Mouse (Mus musculus) limb, embryonic 15.5 days (tissue): Measurements from ENCODE around the gene Shisal2b. TPM values are rescaled to one million over a fixed set of nuclear protein-coding genes. Genes with fewer than 3 reads are reported as not detected.
"Not testable (repeated sequence)": the region's sequence is repeated elsewhere in the genome, so short reads cannot be mapped to it uniquely, and the experiment has no call there.

ENCODE experiments used
- ATAC-seq: fragments of 200-750 bp; cut with Nextera tagmentation; 2 replicates; pipeline ENCODE4 v1.8.0; 2017; ENCODE audit warnings: low read depth, moderate TSS enrichment; ENCODE audit not compliant: insufficient number of reproducible peaks, low FRiP score, low TSS enrichment
- H3K27ac ChIP-seq: fragments of 300-500 bp; sonication (generic); 2 replicates; pipeline ENCODE4 v1.5.1; 2015; ENCODE audit warnings: moderate library complexity, mild to moderate bottlenecking, inconsistent platforms
- H3K27me3 ChIP-seq: fragments of 300-500 bp; sonication (generic); 2 replicates; pipeline ENCODE4 v1.6.1; 2015; ENCODE audit warnings: inconsistent platforms
- H3K36me3 ChIP-seq: fragments of 300-500 bp; sonication (generic); 2 replicates; pipeline ENCODE4 v1.6.1; 2015; ENCODE audit warnings: inconsistent platforms
- H3K4me1 ChIP-seq: fragments of 300-500 bp; sonication (generic); 2 replicates; pipeline ENCODE4 v1.6.1; 2015; ENCODE audit warnings: inconsistent platforms
- H3K4me2 ChIP-seq: fragments of 300-500 bp; sonication (generic); 2 replicates; pipeline ENCODE4 v1.6.1; 2015; ENCODE audit warnings: mild to moderate bottlenecking, inconsistent platforms
- H3K4me3 ChIP-seq: fragments of 300-500 bp; sonication (generic); 2 replicates; pipeline ENCODE4 v1.5.1; 2015; ENCODE audit warnings: mild to moderate bottlenecking, inconsistent platforms
- H3K9ac ChIP-seq: fragments of 300-500 bp; sonication (generic); 2 replicates; pipeline ENCODE4 v1.6.1; 2015; ENCODE audit warnings: inconsistent platforms
- H3K9me3 ChIP-seq: fragments of 300-500 bp; sonication (generic); 2 replicates; pipeline ENCODE4 v1.6.1; 2016; ENCODE audit warnings: inconsistent platforms
- WGBS: fragments of 180-500 bp; shearing (Covaris S2); methylation state at CpG from one replicate; pipeline ENCODE4 v1.1.7; 2015; 5-methylcytosine and 5-hydroxymethylcytosine counted together
- polyA plus RNA-seq: library from polyadenylated mRNA; unstranded; fragments of >200 nt; fragmentation: Nextera tagmentation; extraction: Ambion mirVana; gene quantifications from 2 replicates; pipeline ENCODE4 v1.2.1, GENCODE M21; 2015

Shisal2b gene
- 0.26 and 0.78 TPM in 2 replicates for polyA plus RNA-seq

- Histone ChIP-seq H3K27me3 (0 out of 2 replicates have a peak, but pooled peaks cover 3% of the 10 kb centered on the region), H3K36me3 (no peaks in the 10 kb centered on the region), H3K27ac (no peak within 1 kb of the TSS), H3K9ac (peak within 1 kb of the TSS; percentile 31), H3K4me1 (peaks cover 8% of the 10 kb centered on the region), H3K4me3 (peak within 1 kb of the TSS; percentile 49), H3K9me3 (no peaks in the 10 kb centered on the region), H3K4me2 (peak within 1 kb of the TSS; percentile 97)
- ATAC-seq: peak; percentile 40; the same call in 1 of the 2 replicates
- 3% methylated on average over 38 of the region's 38 CpGs for WGBS
Measured at GRCm38 (mm10) chr13:104863127-104863979, at the start of gene Shisal2b. Shisal2b (minus strand) TSS chr13:104863893.

GRCm38 (mm10) chr13:104911626-104912025, 47.9 kb upstream of the Shisal2b start:
- H3K27ac ChIP-seq, H3K36me3 ChIP-seq, H3K4me1 ChIP-seq, H3K27me3 ChIP-seq, H3K4me2 ChIP-seq, ATAC-seq, H3K9me3 ChIP-seq, H3K4me3 ChIP-seq, H3K9ac ChIP-seq: not testable (repeated sequence)
- 83% methylated on average over 5 of the region's 5 CpGs for WGBS

GRCm38 (mm10) chr13:104911006-104911405, 47.3 kb upstream of the Shisal2b start:
- WGBS: 89% methylated on average over 1 of the region's 1 CpGs

GRCm38 (mm10) chr13:104908691-104909090, 45.0 kb upstream of the Shisal2b start:
- Histone ChIP-seq H3K4me2 (no peak overlapping the region), H3K9ac (no peak overlapping the region), H3K36me3 (no peaks in the 10 kb centered on the region), H3K9me3 (no peaks in the 10 kb centered on the region), H3K4me1 (no peaks in the 10 kb centered on the region), H3K27me3 (no peaks in the 10 kb centered on the region), H3K4me3 (no peak overlapping the region), H3K27ac (no peak overlapping the region)
- ATAC-seq: no peak
- 64% methylated on average over 7 of the region's 7 CpGs for WGBS

More at GRCm38 (mm10) chr13:104911006-104911405, 47.3 kb upstream of the Shisal2b start:
- H3K27ac ChIP-seq, H3K9me3 ChIP-seq, H3K4me1 ChIP-seq, H3K9ac ChIP-seq, H3K36me3 ChIP-seq, H3K27me3 ChIP-seq, H3K4me3 ChIP-seq, ATAC-seq, H3K4me2 ChIP-seq: not testable (repeated sequence)

GRCm38 (mm10) chr13:104894771-104895170, 31.1 kb upstream of the Shisal2b start:
- no peak overlapping the region for H3K9ac ChIP-seq
- ATAC-seq: no peak
- no peaks in the 10 kb centered on the region for H3K36me3 ChIP-seq
- no peaks in the 10 kb centered on the region for H3K9me3 ChIP-seq
- no peaks in the 10 kb centered on the region for H3K4me1 ChIP-seq
- 90% methylated on average over 1 of the region's 1 CpGs for WGBS
- no peak overlapping the region for H3K4me3 ChIP-seq
- H3K27me3 ChIP-seq: no peaks in the 10 kb centered on the region
- no peak overlapping the region for H3K4me2 ChIP-seq
- H3K27ac ChIP-seq: no peak overlapping the region

GRCm38 (mm10) chr13:104892337-104892736, 28.6 kb upstream of the Shisal2b start:
- no peaks in the 10 kb centered on the region for H3K4me1 ChIP-seq
- no peak for ATAC-seq
- H3K36me3 ChIP-seq: no peaks in the 10 kb centered on the region
- 71% methylated on average over 4 of the region's 4 CpGs for WGBS
- H3K27me3 ChIP-seq: no peaks in the 10 kb centered on the region
- H3K4me3 ChIP-seq: no peak overlapping the region
- H3K9ac ChIP-seq: no peak overlapping the region
- no peak overlapping the region for H3K4me2 ChIP-seq
- no peak overlapping the region for H3K27ac ChIP-seq
- no peaks in the 10 kb centered on the region for H3K9me3 ChIP-seq

- H3K4me1 ChIP-seq: no peaks in the 10 kb centered on the region
- no peaks in the 10 kb centered on the region for H3K9me3 ChIP-seq
- H3K4me2 ChIP-seq: no peak overlapping the region
- H3K36me3 ChIP-seq: no peaks in the 10 kb centered on the region
- ATAC-seq: no peak
- 70% methylated on average over 8 of the region's 8 CpGs for WGBS
- H3K27ac ChIP-seq: no peak overlapping the region
- no peak overlapping the region for H3K9ac ChIP-seq
- no peaks in the 10 kb centered on the region for H3K27me3 ChIP-seq
- no peak overlapping the region for H3K4me3 ChIP-seq
Measured at GRCm38 (mm10) chr13:104886308-104887032, 22.8 kb upstream of the Shisal2b start.

GRCm38 (mm10) chr13:104883566-104884249, 20.0 kb upstream of the Shisal2b start:
- Histone ChIP-seq H3K27me3 (no peaks in the 10 kb centered on the region), H3K4me2 (no peak overlapping the region), H3K9ac (no peak overlapping the region), H3K4me3 (no peak overlapping the region), H3K4me1 (no peaks in the 10 kb centered on the region), H3K27ac (no peak overlapping the region), H3K9me3 (no peaks in the 10 kb centered on the region), H3K36me3 (no peaks in the 10 kb centered on the region)
- WGBS: 22% methylated on average over 12 of the region's 16 CpGs
- no peak for ATAC-seq

GRCm38 (mm10) chr13:104878508-104878907, 14.8 kb upstream of the Shisal2b start:
- ATAC-seq: no peak
- H3K9me3 ChIP-seq: no peaks in the 10 kb centered on the region
- no peaks in the 10 kb centered on the region for H3K4me1 ChIP-seq
- H3K4me3 ChIP-seq: no peak overlapping the region
- H3K9ac ChIP-seq: no peak overlapping the region
- no peaks in the 10 kb centered on the region for H3K36me3 ChIP-seq
- H3K27me3 ChIP-seq: no peaks in the 10 kb centered on the region
- 76% methylated on average over 4 of the region's 4 CpGs for WGBS
- no peak overlapping the region for H3K4me2 ChIP-seq
- no peak overlapping the region for H3K27ac ChIP-seq

- Histone ChIP-seq H3K9ac (no peak overlapping the region), H3K9me3 (no peaks in the 10 kb centered on the region), H3K4me3 (no peak overlapping the region), H3K27me3 (no peaks in the 10 kb centered on the region), H3K27ac (no peak overlapping the region), H3K4me2 (no peak overlapping the region), H3K36me3 (no peaks in the 10 kb centered on the region), H3K4me1 (no peaks in the 10 kb centered on the region)
- no peak for ATAC-seq
- 87% methylated on average over 2 of the region's 2 CpGs for WGBS
Measured at GRCm38 (mm10) chr13:104869907-104870306, 6.2 kb upstream of the Shisal2b start.

GRCm38 (mm10) chr13:104866726-104867125, 3.0 kb upstream of the Shisal2b start:
- H3K9me3 ChIP-seq: no peaks in the 10 kb centered on the region

More at GRCm38 (mm10) chr13:104866726-104867125, 3.0 kb upstream of the Shisal2b start:
- 75% methylated on average over 5 of the region's 5 CpGs for WGBS
- no peaks in the 10 kb centered on the region for H3K36me3 ChIP-seq
- 0 out of 2 replicates have a peak, but pooled peaks cover 3% of the 10 kb centered on the region for H3K27me3 ChIP-seq
- no peak for ATAC-seq
- no peak overlapping the region for H3K4me2 ChIP-seq
- no peak overlapping the region for H3K27ac ChIP-seq
- H3K4me1 ChIP-seq: peaks cover 8% of the 10 kb centered on the region
- H3K9ac ChIP-seq: no peak overlapping the region
- no peak overlapping the region for H3K4me3 ChIP-seq
